Mouse (Mus musculus) forebrain, embryonic 10.5 days (tissue): ENCODE results near the gene 4930564D02Rik. TPM values are rescaled to one million over a fixed set of nuclear protein-coding genes. Genes with fewer than 3 reads are reported as not detected.
A peak's percentile ranks its signal among the peaks of the same experiment; 100 is the strongest.

ENCODE experiments used
- DNase-seq: peaks from one replicate; pipeline ENCODE4 v3.0.0-alpha.2; 2017; ENCODE audit warnings: low spot score; ENCODE audit errors: extremely low spot score
- H3K27ac ChIP-seq: fragments of 300-500 bp; sonication (generic); 2 replicates; pipeline ENCODE4 v1.5.1; 2016; ENCODE audit warnings: mild to moderate bottlenecking
- H3K27me3 ChIP-seq: fragments of 300-500 bp; sonication (generic); 2 replicates; pipeline ENCODE4 v1.6.1; 2016; ENCODE audit warnings: mild to moderate bottlenecking; ENCODE audit not compliant: poor library complexity, severe bottlenecking
- H3K36me3 ChIP-seq: fragments of 300-500 bp; sonication (generic); replicated peaks from 2 replicates; pipeline ENCODE4 v1.6.1; 2016; ENCODE audit warnings: mild to moderate bottlenecking, moderate library complexity
- H3K4me1 ChIP-seq: fragments of 300-500 bp; sonication (generic); 2 replicates; pipeline ENCODE4 v1.6.1; 2016
- H3K4me3 ChIP-seq: fragments of 300-500 bp; sonication (generic); 2 replicates; pipeline ENCODE4 v1.5.1; 2016; ENCODE audit warnings: mild to moderate bottlenecking, moderate library complexity
- H3K9me3 ChIP-seq: fragments of 300-500 bp; sonication (generic); 2 replicates; pipeline ENCODE4 v1.6.1; 2016; ENCODE audit warnings: mild to moderate bottlenecking, moderate library complexity
- WGBS: fragments of 180-500 bp; shearing (Covaris S2); methylation state at CpG from one replicate; pipeline ENCODE4 v1.1.7; 2016; 5-methylcytosine and 5-hydroxymethylcytosine counted together
- polyA plus RNA-seq: library from polyadenylated mRNA; unstranded; fragments of >200 nt; fragmentation: Nextera tagmentation; extraction: Ambion mirVana; gene quantifications from 2 replicates; pipeline ENCODE4 v1.2.1, GENCODE M21; 2016

4930564D02Rik gene
- polyA plus RNA-seq, 1 experiment from 2014 or later = not detected

- DNase-seq = no peak
- no peak overlapping the region for H3K27ac ChIP-seq
- no peak overlapping the region for H3K4me3 ChIP-seq
- WGBS = 89% methylated on average over 5 of the region's 5 CpGs
- H3K27me3 ChIP-seq = no peaks in the 10 kb centered on the region
- no peaks in the 10 kb centered on the region for H3K36me3 ChIP-seq
- H3K9me3 ChIP-seq = no peaks in the 10 kb centered on the region
- peaks cover 29% of the 10 kb centered on the region for H3K4me1 ChIP-seq
These were observed 28.4 kb downstream of the 4930564D02Rik start for GRCm38 (mm10) chr3:105095026-105095425.

- Histone ChIP-seq H3K4me3 (no peak overlapping the region), H3K4me1 (peaks cover 25% of the 10 kb centered on the region), H3K36me3 (no peaks in the 10 kb centered on the region), H3K9me3 (no peaks in the 10 kb centered on the region), H3K27ac (no peak overlapping the region), H3K27me3 (peaks cover 4% of the 10 kb centered on the region)
- 84% methylated on average over 4 of the region's 4 CpGs for WGBS
- DNase-seq = no peak
These were observed 30.9 kb downstream of the 4930564D02Rik start for GRCm38 (mm10) chr3:105097581-105097980.

- H3K27ac ChIP-seq = peak overlapping the region; percentile 45
- 14% methylated on average over 15 of the region's 15 CpGs for WGBS
These were observed 33.1 kb downstream of the 4930564D02Rik start for GRCm38 (mm10) chr3:105099526-105100269.

DNA sequence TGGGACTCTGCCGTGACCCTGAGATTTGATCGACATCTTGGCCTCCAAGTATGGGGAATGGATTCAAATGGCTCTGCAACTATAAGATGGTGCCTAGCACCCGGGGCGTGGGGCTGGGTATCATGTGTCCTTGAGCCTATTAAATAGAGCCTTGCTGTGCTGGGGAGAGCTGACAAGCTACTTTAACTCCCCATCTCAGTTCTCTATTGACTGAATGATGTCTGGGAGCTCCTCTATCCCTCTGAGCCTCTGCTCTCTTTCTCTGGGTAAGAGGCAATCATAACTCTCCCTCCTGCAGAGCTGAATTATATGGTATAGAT is 33.6 kb downstream of the 4930564D02Rik start:
- peaks cover 4% of the 10 kb centered on the region for H3K27me3 ChIP-seq
- WGBS = 44% methylated on average over 4 of the region's 4 CpGs
- no peak overlapping the region for H3K4me3 ChIP-seq
- no peaks in the 10 kb centered on the region for H3K9me3 ChIP-seq
- peaks cover 15% of the 10 kb centered on the region for H3K4me1 ChIP-seq
- H3K36me3 ChIP-seq = no peaks in the 10 kb centered on the region
- no peak for DNase-seq
- H3K27ac ChIP-seq = peak overlapping the region; percentile 21; the same call in 1 of the 2 replicates

More at GRCm38 (mm10) chr3:105099526-105100269, 33.1 kb downstream of the 4930564D02Rik start:
- no peaks in the 10 kb centered on the region for H3K9me3 ChIP-seq
- H3K36me3 ChIP-seq = no peaks in the 10 kb centered on the region
- H3K27me3 ChIP-seq = peaks cover 4% of the 10 kb centered on the region
- H3K4me1 ChIP-seq = peaks cover 15% of the 10 kb centered on the region
- H3K4me3 ChIP-seq = no peak overlapping the region
- peak; percentile 25 for DNase-seq

DNA sequence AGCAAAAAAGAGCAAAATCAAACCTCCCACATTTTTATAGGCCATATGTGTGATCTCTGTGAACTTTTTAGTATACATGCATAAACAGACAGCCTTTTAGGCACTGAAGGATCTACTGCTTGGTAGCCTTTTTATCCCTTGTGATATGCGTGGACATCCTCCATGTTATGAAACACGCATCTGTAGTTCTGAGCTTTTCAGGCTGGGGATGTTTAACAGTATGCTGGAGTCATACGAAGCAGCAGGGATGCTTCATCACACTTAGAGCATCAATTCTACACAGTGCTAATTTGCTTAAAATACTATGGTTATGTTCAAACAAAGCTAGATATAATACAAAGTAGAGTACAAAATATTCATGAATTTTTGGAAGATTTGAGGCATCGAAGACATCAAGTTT is 39.2 kb downstream of the 4930564D02Rik start:
- Histone ChIP-seq H3K36me3 (no peaks in the 10 kb centered on the region), H3K27me3 (peaks cover 2% of the 10 kb centered on the region), H3K9me3 (no peaks in the 10 kb centered on the region), H3K4me3 (no peak overlapping the region), H3K4me1 (no peaks in the 10 kb centered on the region), H3K27ac (no peak overlapping the region)
- WGBS = 93% methylated on average over 4 of the region's 4 CpGs
- no peak for DNase-seq

GRCm38 (mm10) chr3:105113859-105114258 is 47.2 kb downstream of the 4930564D02Rik start:
- WGBS = 95% methylated on average over 4 of the region's 4 CpGs
- H3K4me3 ChIP-seq = no peak overlapping the region
- H3K4me1 ChIP-seq = peaks cover 9% of the 10 kb centered on the region; the same call in 1 of the 2 replicates
- H3K9me3 ChIP-seq = no peaks in the 10 kb centered on the region
- no peak for DNase-seq
- no peak overlapping the region for H3K27ac ChIP-seq
- no peaks in the 10 kb centered on the region for H3K36me3 ChIP-seq
- no peaks in the 10 kb centered on the region for H3K27me3 ChIP-seq

- no peak overlapping the region for H3K4me3 ChIP-seq
- peak; percentile 61 for DNase-seq
These were observed 47.6 kb downstream of the 4930564D02Rik start for GRCm38 (mm10) chr3:105114269-105114668.

DNA sequence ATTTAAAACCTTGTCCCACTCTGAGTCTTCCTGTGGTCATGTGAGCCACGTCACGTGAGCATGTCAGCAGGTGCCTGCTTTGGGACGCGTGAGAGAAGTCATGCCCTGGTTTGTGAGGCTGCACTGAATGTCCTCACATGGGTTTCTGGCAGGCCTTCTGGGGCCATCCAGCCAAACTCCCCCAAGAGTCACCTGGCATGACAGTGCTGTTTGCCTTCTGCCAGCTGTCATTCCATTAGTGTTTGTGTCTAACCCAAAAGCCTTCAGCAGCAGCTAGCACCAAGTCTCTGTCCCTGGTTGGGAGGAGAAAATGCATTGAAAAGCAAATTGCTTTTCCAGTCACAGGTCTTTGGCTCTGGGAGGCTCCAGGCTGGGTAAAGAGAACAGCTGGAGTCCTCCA is 50.0 kb downstream of the 4930564D02Rik start:
- no peaks in the 10 kb centered on the region for H3K36me3 ChIP-seq
- no peak overlapping the region for H3K27ac ChIP-seq
- H3K27me3 ChIP-seq = no peaks in the 10 kb centered on the region
- peaks cover 9% of the 10 kb centered on the region; the same call in 1 of the 2 replicates for H3K4me1 ChIP-seq
- no peaks in the 10 kb centered on the region for H3K9me3 ChIP-seq
- 98% methylated on average over 4 of the region's 4 CpGs for WGBS
- DNase-seq = no peak
- no peak overlapping the region for H3K4me3 ChIP-seq

More at GRCm38 (mm10) chr3:105114269-105114668, 47.6 kb downstream of the 4930564D02Rik start:
- Histone ChIP-seq H3K4me1 (peaks cover 9% of the 10 kb centered on the region; the same call in 1 of the 2 replicates), H3K27ac (no peak overlapping the region), H3K36me3 (no peaks in the 10 kb centered on the region), H3K9me3 (no peaks in the 10 kb centered on the region), H3K27me3 (no peaks in the 10 kb centered on the region)
- 24% methylated on average over 2 of the region's 2 CpGs for WGBS

DNA sequence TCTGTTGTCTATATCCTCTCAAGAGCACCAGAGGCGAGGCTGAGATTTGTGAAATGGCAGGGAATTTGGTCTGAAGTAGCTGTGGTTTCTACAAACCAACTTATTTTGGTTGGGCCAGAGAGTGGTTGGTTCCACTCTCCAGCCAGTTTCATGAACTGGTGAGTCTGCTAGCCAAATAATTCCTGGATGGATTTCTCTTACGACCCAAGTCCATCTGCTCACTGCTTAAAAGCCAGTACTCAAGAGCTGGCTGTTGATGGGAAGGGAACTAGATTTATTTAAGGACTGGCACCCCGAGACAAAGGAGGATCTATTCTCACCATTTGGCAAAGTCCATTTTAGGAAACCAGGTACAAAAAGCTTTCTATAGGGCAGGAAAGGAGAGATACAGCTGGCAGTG is 57.1 kb downstream of the 4930564D02Rik start:
- no peak for DNase-seq
- no peak overlapping the region for H3K27ac ChIP-seq

GRCm38 (mm10) chr3:105127881-105128280 is 61.2 kb downstream of the 4930564D02Rik start:
- no peak for DNase-seq
- no peaks in the 10 kb centered on the region for H3K27me3 ChIP-seq
- H3K4me1 ChIP-seq = peaks cover 9% of the 10 kb centered on the region
- H3K36me3 ChIP-seq = no peaks in the 10 kb centered on the region
- no peak overlapping the region for H3K4me3 ChIP-seq
- 65% methylated on average over 7 of the region's 7 CpGs for WGBS
- H3K9me3 ChIP-seq = no peaks in the 10 kb centered on the region
- H3K27ac ChIP-seq = peak overlapping the region; percentile 40; the same call in 1 of the 2 replicates

More for the DNA sequence above, 57.1 kb downstream of the 4930564D02Rik start:
- Histone ChIP-seq H3K4me1 (peaks cover 9% of the 10 kb centered on the region), H3K27me3 (no peaks in the 10 kb centered on the region), H3K9me3 (no peaks in the 10 kb centered on the region), H3K36me3 (no peaks in the 10 kb centered on the region), H3K4me3 (no peak overlapping the region)
- WGBS = 84% methylated on average over 3 of the region's 3 CpGs

Other genes starting within 250 kb of the 4930564D02Rik start
- 16.8 and 19.5 TPM in 2 replicates for gene Mov10, start 248.3 kb upstream of the 4930564D02Rik start, polyA plus RNA-seq
- 30.0 and 33.7 TPM in 2 replicates for gene St7l, start 202.8 kb upstream of the 4930564D02Rik start, polyA plus RNA-seq
- 206 and 214 TPM in 2 replicates for gene Capza1, start 202.3 kb upstream of the 4930564D02Rik start, polyA plus RNA-seq
- gene Wnt2b, start 104.9 kb upstream of the 4930564D02Rik start, polyA plus RNA-seq = 0.58 and 0.68 TPM in 2 replicates
- 34.3 and 36.7 TPM in 2 replicates for gene Cttnbp2nl, start 13.7 kb upstream of the 4930564D02Rik start, polyA plus RNA-seq